Comparison of ENCODE assay signal across 8 mouse cellular contexts in genomic region chr17:14279966-14280300, GRCm38 (mm10). TPM values are rescaled to one million over a fixed set of nuclear protein-coding genes. Genes with fewer than 3 reads are reported as not detected.
A peak's percentile ranks its signal among the peaks of the same experiment; 100 is the strongest.
DNase-seq lines count a peak whose midpoint lies in the region; ATAC-seq and TF ChIP-seq lines count a peak whose summit lies in the region.

No protein-coding gene starts in this region.

- H3K9ac ChIP-seq in ES-Bruce4 (ENCODE audit: low read depth, poor library complexity, severe bottlenecking), result no peak overlapping the region
- peak overlapping the region; percentile 11; the same call in 1 of the 2 replicates for H3K9ac ChIP-seq in hindbrain, embryonic 11.5 days (ENCODE audit: low read depth, low read length)

- H3K9me3 ChIP-seq in ES-Bruce4 (replicated peaks; ENCODE audit: control insufficient read depth, insufficient read depth, low read length, poor library complexity, severe bottlenecking), result no peaks in the 10 kb centered on the region
- no peaks in the 10 kb centered on the region for H3K9me3 ChIP-seq in hindbrain, embryonic 11.5 days (ENCODE audit: control insufficient read depth, low read length)
- H3K9me3 ChIP-seq in midbrain, embryonic 10.5 days (replicated peaks), result no peaks in the 10 kb centered on the region

- H3K27me3 ChIP-seq in ES-Bruce4 (ENCODE audit: control insufficient read depth, insufficient read depth, low read length, poor library complexity, severe bottlenecking), result peaks cover 12% of the 10 kb centered on the region
- H3K27me3 ChIP-seq in hindbrain, embryonic 11.5 days (ENCODE audit: control insufficient read depth, insufficient read depth, low read length), result peaks cover 44% of the 10 kb centered on the region
- H3K27me3 ChIP-seq in midbrain, embryonic 10.5 days (ENCODE audit: low read depth, poor library complexity, severe bottlenecking), result peaks cover 90% of the 10 kb centered on the region

- TF ChIP-seq EP300 in ES-Bruce4 (IDR thresholded peaks at IDR 0.05; ENCODE audit: insufficient read depth, low read depth, low read length), result no peak

- DNase-seq in heart, adult 11 months, result peak; percentile 93
- no peak for DNase-seq in heart, adult 8-10 months (ENCODE audit: low spot score)
- no peak for DNase-seq in hindbrain, embryonic 11.5 days (ENCODE audit: low spot score)
- DNase-seq in midbrain, embryonic 10.5 days (ENCODE audit: low spot score), result no peak
- no peak for DNase-seq in adipocyte (ENCODE audit: low spot score)
- no peak for DNase-seq in kidney, adult 9 months

- TF ChIP-seq CTCF in ES-Bruce4 (IDR thresholded peaks at IDR 0.05; ENCODE audit: low read depth, low read length), result no peak

- peak; percentile 17; the same call in 1 of the 2 replicates for ATAC-seq in hindbrain, embryonic 11.5 days (ENCODE audit: low FRiP score)
- no peak for ATAC-seq in megakaryocyte-erythroid progenitor cell, adult 5-6 weeks (replicated peaks; ENCODE audit: low FRiP score, low TSS enrichment, poor library complexity, severe bottlenecking)

- no peak for TF ChIP-seq POLR2A in ES-Bruce4 (IDR thresholded peaks at IDR 0.05; ENCODE audit: insufficient read depth, low read length)

- H3K27ac ChIP-seq in ES-Bruce4 (ENCODE audit: insufficient read depth, low read length), result no peak overlapping the region
- H3K27ac ChIP-seq in hindbrain, embryonic 11.5 days (ENCODE audit: low read depth, low read length), result no peak overlapping the region
- no peak overlapping the region for H3K27ac ChIP-seq in midbrain, embryonic 10.5 days (replicated peaks)

- H3K4me2 ChIP-seq in hindbrain, embryonic 11.5 days (replicated peaks; ENCODE audit: low read depth, low read length), result peak overlapping the region; percentile 93

- peak overlapping the region; percentile 43 for H3K4me3 ChIP-seq in ES-Bruce4 (ENCODE audit: low read depth, low read length)
- peak overlapping the region; percentile 49 for H3K4me3 ChIP-seq in hindbrain, embryonic 11.5 days (ENCODE audit: low read depth, low read length)
- peak overlapping the region; percentile 63 for H3K4me3 ChIP-seq in midbrain, embryonic 10.5 days

- H3K4me1 ChIP-seq in ES-Bruce4 (ENCODE audit: control insufficient read depth, insufficient read depth, low read length), result no peaks in the 10 kb centered on the region
- H3K4me1 ChIP-seq in hindbrain, embryonic 11.5 days (replicated peaks; ENCODE audit: control insufficient read depth, insufficient read depth, low read length), result peaks cover 12% of the 10 kb centered on the region
- peaks cover 25% of the 10 kb centered on the region for H3K4me1 ChIP-seq in midbrain, embryonic 10.5 days

- 1% methylated on average over 10 of the region's 10 CpGs for WGBS in hindbrain, embryonic 11.5 days
- WGBS in midbrain, embryonic 10.5 days, result under 1% methylated on average over 10 of the region's 10 CpGs

- H3K36me3 ChIP-seq in ES-Bruce4 (ENCODE audit: control insufficient read depth, insufficient read depth, low read length, poor library complexity, severe bottlenecking), result no peaks in the 10 kb centered on the region
- no peaks in the 10 kb centered on the region for H3K36me3 ChIP-seq in hindbrain, embryonic 11.5 days (ENCODE audit: control insufficient read depth, insufficient read depth, low read length)
- H3K36me3 ChIP-seq in midbrain, embryonic 10.5 days, result no peaks in the 10 kb centered on the region

RNA-seq across cellular contexts. Expression of gene Smoc2, which starts 0.6 kb away (rescaled TPM):
- 10 to 100 TPM; 39.4 to 55.1 (median 46.0) TPM for total RNA-seq in heart, adult 8-10 months (2022)
- polyA plus RNA-seq in ES-Bruce4 (2011; ENCODE audit: insufficient read depth, insufficient read length, low read depth, missing spikeins), result 0.55 and 1.2 TPM in 2 replicates
- polyA plus RNA-seq in hindbrain, embryonic 11.5 days (2014; fragmentation: Nextera tagmentation; extraction: Ambion mirVana), result 14.5 and 19.4 TPM in 2 replicates
- polyA plus RNA-seq in midbrain, embryonic 10.5 days (2016; fragmentation: Nextera tagmentation; extraction: Ambion mirVana), result 2.3 and 6.1 TPM in 2 replicates
- total RNA-seq in megakaryocyte-erythroid progenitor cell, adult 5-6 weeks (2014; fragmentation: Nextera tagmentation), result not detected in 2 replicates
- total RNA-seq in megakaryocyte-erythroid progenitor cell, adult 5-6 weeks (2017), result not detected in 2 replicates
